8 mouse cellular contexts compared by ENCODE assay signal in genomic region chr7:80882830-80883505, GRCm38 (mm10). TPM values are rescaled to one million over a fixed set of nuclear protein-coding genes. Genes with fewer than 3 reads are reported as not detected.
A peak's percentile ranks its signal among the peaks of the same experiment; 100 is the strongest.
DNase-seq lines count a peak whose midpoint lies in the region; ATAC-seq and TF ChIP-seq lines count a peak whose summit lies in the region.

No protein-coding gene starts in this region.

- H3K9ac ChIP-seq in MEL (ENCODE audit: control insufficient read depth, low read depth, low read length, poor library complexity, severe bottlenecking), result peak overlapping the region; percentile 62
- no peak overlapping the region for H3K9ac ChIP-seq in forebrain, embryonic 14.5 days (ENCODE audit: low read length)
- no peak overlapping the region for H3K9ac ChIP-seq in intestine, embryonic 14.5 days (ENCODE audit: low read length)

- peak overlapping the region; percentile 8 for H3K27ac ChIP-seq in MEL (ENCODE audit: control insufficient read depth, low read depth, low read length)
- no peak overlapping the region for H3K27ac ChIP-seq in forebrain, embryonic 14.5 days (ENCODE audit: low read depth, low read length)
- H3K27ac ChIP-seq in intestine, embryonic 14.5 days (ENCODE audit: low read depth), result no peak overlapping the region

- intact Hi-C loops in left cerebral cortex, postnatal 14 days (cut with DNase I), result loop anchor here (10.0 kb wide), 1 partner anchor 272 kb away; no protein-coding TSS in a partner anchor

- H3K9me3 ChIP-seq in MEL (replicated peaks; ENCODE audit: insufficient read depth, low read length), result no peaks in the 10 kb centered on the region
- no peaks in the 10 kb centered on the region for H3K9me3 ChIP-seq in forebrain, embryonic 14.5 days (replicated peaks; ENCODE audit: control insufficient read depth, low read length)
- H3K9me3 ChIP-seq in intestine, embryonic 14.5 days (ENCODE audit: control insufficient read depth, low read length), result no peaks in the 10 kb centered on the region

- no peaks in the 10 kb centered on the region for H3K79me2 ChIP-seq in MEL (ENCODE audit: control insufficient read depth, insufficient read depth, low read length, poor library complexity)

- H3K4me3 ChIP-seq in MEL (ENCODE audit: control insufficient read depth in 1 of 2, insufficient read depth in 1 of 2, low read depth in 2 of 2, low read length in 2 of 2), result peak overlapping the region; percentile 58 to 67
- no peak overlapping the region; the same call in 1 of the 2 replicates for H3K4me3 ChIP-seq in forebrain, embryonic 14.5 days (ENCODE audit: low read depth, low read length)
- H3K4me3 ChIP-seq in intestine, embryonic 14.5 days (ENCODE audit: low read depth, low read length), result 0 out of 2 replicates have a peak overlapping the region, but pooled peaks have one; percentile 4

- no peaks in the 10 kb centered on the region for H3K27me3 ChIP-seq in MEL (ENCODE audit: control insufficient read depth in 1 of 2, insufficient read depth in 2 of 2, low read length in 2 of 2)
- no peaks in the 10 kb centered on the region for H3K27me3 ChIP-seq in forebrain, embryonic 14.5 days (replicated peaks; ENCODE audit: control insufficient read depth, insufficient read depth, low read length)
- no peaks in the 10 kb centered on the region for H3K27me3 ChIP-seq in intestine, embryonic 14.5 days (replicated peaks; ENCODE audit: control insufficient read depth, insufficient read depth, low read length)

- peak overlapping the region; percentile 38; the same call in 1 of the 2 replicates for H3K4me2 ChIP-seq in forebrain, embryonic 14.5 days (ENCODE audit: low read length)
- peak overlapping the region; percentile 36 for H3K4me2 ChIP-seq in intestine, embryonic 14.5 days (ENCODE audit: low read length)

- 0 out of 4 replicates have a peak, but pooled peaks cover 0 to 2% of the 10 kb centered on the region in 2 experiments for H3K36me3 ChIP-seq in MEL (ENCODE audit: control insufficient read depth in 1 of 2, insufficient read depth in 2 of 2, low read length in 2 of 2)
- 0 out of 2 replicates have a peak, but pooled peaks cover 3% of the 10 kb centered on the region for H3K36me3 ChIP-seq in forebrain, embryonic 14.5 days (ENCODE audit: control insufficient read depth, insufficient read depth, low read length)
- H3K36me3 ChIP-seq in intestine, embryonic 14.5 days (ENCODE audit: control insufficient read depth, insufficient read depth, low read length), result peaks cover 2% of the 10 kb centered on the region; the same call in 1 of the 2 replicates

- TF ChIP-seq EP300 in MEL (IDR thresholded peaks at IDR 0.05; ENCODE audit: low read depth in 1 of 2, low read length in 2 of 2), result no peak

- peaks cover 0 to 3% of the 10 kb centered on the region in 2 experiments; a peak in 1 of 4 replicates for H3K4me1 ChIP-seq in MEL (ENCODE audit: control insufficient read depth in 1 of 2, insufficient read depth in 2 of 2, low read length in 2 of 2)
- H3K4me1 ChIP-seq in forebrain, embryonic 14.5 days (ENCODE audit: control insufficient read depth, insufficient read depth, low read length), result no peaks in the 10 kb centered on the region
- H3K4me1 ChIP-seq in intestine, embryonic 14.5 days (replicated peaks; ENCODE audit: control insufficient read depth, insufficient read depth, low read length), result no peaks in the 10 kb centered on the region

- peak; percentile 51 to 55 (median 51) for TF ChIP-seq CTCF in MEL (IDR thresholded peaks at IDR 0.05 in 2 of 3, conservative IDR thresholded peaks at IDR 0.05 in 1 of 3; ENCODE audit: control insufficient read depth in 1 of 3, insufficient read depth in 1 of 3, low read depth in 2 of 3, low read length in 3 of 3, poor library complexity in 1 of 3, severe bottlenecking in 1 of 3)

- DNase-seq in MEL (ENCODE audit: low read depth, low spot score), result peak; percentile 97
- DNase-seq in cerebellum, adult 11 months, result peak; percentile 56
- DNase-seq in forebrain, embryonic 14.5 days (ENCODE audit: low spot score), result peak; percentile 93
- DNase-seq in intestine, embryonic 14.5 days (ENCODE audit: low spot score), result peak; percentile 65
- DNase-seq in left cerebral cortex, postnatal 14 days (ENCODE audit: low spot score in 2 of 2), result peak; percentile 75 to 90
- peak; percentile 50 for DNase-seq in right cerebral cortex, postnatal 4 days
- no peak for DNase-seq in MN1 (ENCODE audit: low spot score)

- peak; percentile 56 to 76; a peak in 2 of 4 replicates for TF ChIP-seq POLR2A in MEL (IDR thresholded peaks at IDR 0.05; ENCODE audit: control insufficient read depth in 1 of 2, insufficient read depth in 1 of 2, low read depth in 1 of 2, low read length in 2 of 2, poor library complexity in 1 of 2)

- TF ChIP-seq RAD21 in MEL (IDR thresholded peaks at IDR 0.05; ENCODE audit: low read depth, low read length), result peak; percentile 10; the same call in 1 of the 2 replicates

- ATAC-seq in forebrain, embryonic 14.5 days, result peak; percentile 92
- peak; percentile 67 for ATAC-seq in intestine, embryonic 14.5 days (replicated peaks; ENCODE audit: low FRiP score, low TSS enrichment, low read depth)
- ATAC-seq in megakaryocyte-erythroid progenitor cell, adult 5-6 weeks (replicated peaks; ENCODE audit: low FRiP score, low TSS enrichment, poor library complexity, severe bottlenecking), result peak; percentile 97

- WGBS in forebrain, embryonic 14.5 days, result 24% methylated on average over 14 of the region's 14 CpGs
- 19% methylated on average over 14 of the region's 14 CpGs for WGBS in intestine, embryonic 14.5 days

TF ChIP-seq in MEL, 35 proteins besides CTCF, POLR2A, EP300 and RAD21 (continues in another document):
- peak; percentile 91 for TF ChIP-seq KAT2A (conservative IDR thresholded peaks at IDR 0.05; ENCODE audit: low read depth, low read length)
- peak; percentile 83 for TF ChIP-seq CHD2 (IDR thresholded peaks at IDR 0.05; ENCODE audit: low read length)
- 0 out of 2 replicates have a peak, but pooled peaks have one; percentile 48 for TF ChIP-seq TBP (IDR thresholded peaks at IDR 0.05; ENCODE audit: low read depth, low read length)
- peak; percentile 74 for TF ChIP-seq MAX (IDR thresholded peaks at IDR 0.05; ENCODE audit: low read length)
- TF ChIP-seq SMC3 (IDR thresholded peaks at IDR 0.05; ENCODE audit: low read depth, low read length), result no peak; the same call in 1 of the 2 replicates
- TF ChIP-seq ELF1 (IDR thresholded peaks at IDR 0.05; ENCODE audit: low read depth, low read length), result peak; percentile 80
- peak; percentile 53; the same call in 1 of the 2 replicates for TF ChIP-seq MXI1 (IDR thresholded peaks at IDR 0.05; ENCODE audit: low read depth, low read length)
- peak; percentile 99 for TF ChIP-seq HCFC1 (IDR thresholded peaks at IDR 0.05; ENCODE audit: low read depth, low read length)
- peak; percentile 43 for TF ChIP-seq NELFE (IDR thresholded peaks at IDR 0.05; ENCODE audit: low read depth, low read length)
- no peak for TF ChIP-seq BHLHE40 (IDR thresholded peaks at IDR 0.05; ENCODE audit: borderline replicate concordance, low read depth, low read length)
- peak; percentile 91 for TF ChIP-seq SIN3A (IDR thresholded peaks at IDR 0.05; ENCODE audit: low read length)
- 0 out of 2 replicates have a peak, but pooled peaks have one; percentile 6 for TF ChIP-seq TCF12 (IDR thresholded peaks at IDR 0.05; ENCODE audit: low read depth, low read length)
- no peak for TF ChIP-seq MAFK (IDR thresholded peaks at IDR 0.05; ENCODE audit: borderline replicate concordance, low read depth, low read length)

RNA-seq across cellular contexts. Expression of gene Wdr73, which starts 18.1 kb away (rescaled TPM):
- 58.0 and 67.0 TPM in 2 replicates for total RNA-seq in MEL (2012; rRNA removed)
- 10 to 100 TPM in 1 of 2 experiments, not detected in 1; 57.8 TPM for polyA plus RNA-seq in MEL (2012; ENCODE audit: insufficient read depth in 1 of 2, insufficient read length in 2 of 2, low read depth in 1 of 2, low replicate concordance in 2 of 2, missing spikeins in 1 of 2)
- polyA plus RNA-seq in forebrain, embryonic 14.5 days (2014; fragmentation: Nextera tagmentation; extraction: Ambion mirVana), result 36.3 and 38.1 TPM in 2 replicates
- 34.4 and 37.9 TPM in 2 replicates for polyA plus RNA-seq in intestine, embryonic 14.5 days (2014; fragmentation: Nextera tagmentation; extraction: Ambion mirVana)
- total RNA-seq in left cerebral cortex, postnatal 14 days (2021), result 10 to 100 TPM; 26.8 to 28.3 TPM
- 28.3 and 41.5 TPM in 2 replicates for total RNA-seq in megakaryocyte-erythroid progenitor cell, adult 5-6 weeks (2014; fragmentation: Nextera tagmentation)
- total RNA-seq in megakaryocyte-erythroid progenitor cell, adult 5-6 weeks (2017), result 28.8 and 53.1 TPM in 2 replicates

RNA-seq across cellular contexts. Expression of gene Nmb, which starts 21.9 kb away (rescaled TPM):
- 4.4 and 4.7 TPM in 2 replicates for total RNA-seq in MEL (2012; rRNA removed)
- polyA plus RNA-seq in MEL (2012; ENCODE audit: insufficient read depth in 1 of 2, insufficient read length in 2 of 2, low read depth in 1 of 2, low replicate concordance in 2 of 2, missing spikeins in 1 of 2), result 1 to 10 TPM in 1 of 2 experiments, not detected in 1; 4.6 TPM
- 3.8 and 7.9 TPM in 2 replicates for polyA plus RNA-seq in forebrain, embryonic 14.5 days (2014; fragmentation: Nextera tagmentation; extraction: Ambion mirVana)
- 7.1 and 7.4 TPM in 2 replicates for polyA plus RNA-seq in intestine, embryonic 14.5 days (2014; fragmentation: Nextera tagmentation; extraction: Ambion mirVana)
- total RNA-seq in left cerebral cortex, postnatal 14 days (2021), result 1 to 10 TPM; 5.4 to 5.5 TPM
- 3.6 TPM in 1 of 2 replicates, not detected in the other for total RNA-seq in megakaryocyte-erythroid progenitor cell, adult 5-6 weeks (2014; fragmentation: Nextera tagmentation)
- total RNA-seq in megakaryocyte-erythroid progenitor cell, adult 5-6 weeks (2017), result not detected in 2 replicates

RNA-seq across cellular contexts. Expression of gene Zscan2, which starts 22.2 kb away (rescaled TPM):
- total RNA-seq in MEL (2012; rRNA removed), result 1.1 and 1.2 TPM in 2 replicates
- polyA plus RNA-seq in MEL (2012; ENCODE audit: insufficient read depth in 1 of 2, insufficient read length in 2 of 2, low read depth in 1 of 2, low replicate concordance in 2 of 2, missing spikeins in 1 of 2), result 1 to 10 TPM in 1 of 2 experiments, not detected in 1; 2.4 TPM
- 5.6 and 5.7 TPM in 2 replicates for polyA plus RNA-seq in forebrain, embryonic 14.5 days (2014; fragmentation: Nextera tagmentation; extraction: Ambion mirVana)
- polyA plus RNA-seq in intestine, embryonic 14.5 days (2014; fragmentation: Nextera tagmentation; extraction: Ambion mirVana), result 2.4 and 3.3 TPM in 2 replicates
- 10 to 100 TPM; 10.3 to 10.8 TPM for total RNA-seq in left cerebral cortex, postnatal 14 days (2021)
- total RNA-seq in megakaryocyte-erythroid progenitor cell, adult 5-6 weeks (2014; fragmentation: Nextera tagmentation), result 5.0 and 5.4 TPM in 2 replicates
- 2.3 and 12.5 TPM in 2 replicates for total RNA-seq in megakaryocyte-erythroid progenitor cell, adult 5-6 weeks (2017)

RNA-seq across cellular contexts. Expression of gene Iqgap1, which starts 57.2 kb away (rescaled TPM):
- total RNA-seq in MEL (2012; rRNA removed), result 20.6 and 29.4 TPM in 2 replicates
- 10 to 100 TPM; 58.8 to 87.9 TPM for polyA plus RNA-seq in MEL (2012; ENCODE audit: insufficient read depth in 1 of 2, insufficient read length in 2 of 2, low read depth in 1 of 2, low replicate concordance in 2 of 2, missing spikeins in 1 of 2)
- polyA plus RNA-seq in forebrain, embryonic 14.5 days (2014; fragmentation: Nextera tagmentation; extraction: Ambion mirVana), result 16.5 and 21.5 TPM in 2 replicates
- 81.7 and 82.5 TPM in 2 replicates for polyA plus RNA-seq in intestine, embryonic 14.5 days (2014; fragmentation: Nextera tagmentation; extraction: Ambion mirVana)
- 10 to 100 TPM; 22.6 to 27.0 TPM for total RNA-seq in left cerebral cortex, postnatal 14 days (2021)
- total RNA-seq in megakaryocyte-erythroid progenitor cell, adult 5-6 weeks (2014; fragmentation: Nextera tagmentation), result 31.2 and 41.7 TPM in 2 replicates
- total RNA-seq in megakaryocyte-erythroid progenitor cell, adult 5-6 weeks (2017), result 39.6 and 54.4 TPM in 2 replicates
